25 mouse cellular contexts compared by ENCODE assay signal in genomic region chrX:134056897-134057296, GRCm38 (mm10). TPM values are rescaled to one million over a fixed set of nuclear protein-coding genes. Genes with fewer than 3 reads are reported as not detected.
DNase-seq lines count a peak whose midpoint lies in the region; ATAC-seq lines count a peak whose summit lies in the region.
"Had no signal": no experiment of that assay in that cellular context is flagged by ENCODE, and none has a peak within 500 bp of the region (broad histone marks: within the 10 kb centered on the region; RNA-seq: fewer than 3 reads in every experiment).

No protein-coding gene starts in this region.

- H3K9me3 ChIP-seq in intestine, embryonic 15.5 days, result no peaks in the 10 kb centered on the region
- H3K9me3 ChIP-seq: embryonic facial prominence, embryonic 13.5 days; forebrain, embryonic 13.5 days; liver, embryonic 13.5 days; neural tube, embryonic 12.5 days had no signal

- H3K36me3 ChIP-seq in intestine, embryonic 15.5 days, result no peaks in the 10 kb centered on the region
- H3K36me3 ChIP-seq: neural tube, embryonic 12.5 days had no signal

- no peak overlapping the region for H3K27ac ChIP-seq in intestine, embryonic 15.5 days
- H3K27ac ChIP-seq: embryonic facial prominence, embryonic 13.5 days; forebrain, embryonic 13.5 days; heart, adult 2 months; hindbrain, embryonic 14.5 days; kidney, postnatal 0 days; liver, embryonic 13.5 days; neural tube, embryonic 12.5 days had no signal

- H3K9ac ChIP-seq in intestine, embryonic 15.5 days, result no peak overlapping the region
- H3K9ac ChIP-seq: embryonic facial prominence, embryonic 13.5 days; forebrain, embryonic 13.5 days; hindbrain, embryonic 14.5 days; liver, embryonic 13.5 days; neural tube, embryonic 12.5 days had no signal

- H3K4me3 ChIP-seq in intestine, embryonic 15.5 days (replicated peaks), result no peak overlapping the region
- H3K4me3 ChIP-seq: embryonic facial prominence, embryonic 13.5 days; erythroblast, embryonic 14.5 days; forebrain, embryonic 13.5 days; heart, adult 2 months; liver, embryonic 13.5 days; megakaryocyte, embryonic 14.5 days; neural tube, embryonic 12.5 days had no signal

- H3K4me1 ChIP-seq in intestine, embryonic 15.5 days (replicated peaks), result no peaks in the 10 kb centered on the region
- H3K4me1 ChIP-seq: neural tube, embryonic 12.5 days had no signal

- DNase-seq in cerebellum, postnatal 10 days, result peak; percentile 2 to 4
- DNase-seq in cerebellum, adult 9-10 months, result no peak
- DNase-seq in heart, adult 11 months, result peak; percentile 85
- DNase-seq in heart, postnatal 4 days, result no peak
- DNase-seq in ovary, postnatal 14 days (ENCODE audit: low spot score), result peak; percentile 5
- DNase-seq in ovary, postnatal 36 days (ENCODE audit: low spot score), result no peak
- DNase-seq in fibroblast of lung, adult 2 months (ENCODE audit: low read depth), result peak; percentile 26
- DNase-seq: cerebellum, adult 18-20 months; cerebellum, postnatal 36 days; embryo, embryonic 11 days; kidney, adult 2 months; layer of hippocampus, adult 9-11 months; liver, embryonic 13.5 days; lung, adult 2 months; midbrain, embryonic 14.5 days had no signal

- 83% methylated on average over 2 of the region's 2 CpGs for WGBS in intestine, embryonic 15.5 days

- no peak for ATAC-seq in intestine, embryonic 15.5 days
- ATAC-seq: forebrain, embryonic 13.5 days; inflammation-experienced regulatory T-cells, adult 6 months had no signal

- no peak overlapping the region for H3K4me2 ChIP-seq in intestine, embryonic 15.5 days (replicated peaks)
- H3K4me2 ChIP-seq: embryonic facial prominence, embryonic 13.5 days; forebrain, embryonic 13.5 days; hindbrain, embryonic 14.5 days; liver, embryonic 13.5 days; neural tube, embryonic 12.5 days had no signal

- H3K27me3 ChIP-seq in intestine, embryonic 15.5 days (replicated peaks), result no peaks in the 10 kb centered on the region
- H3K27me3 ChIP-seq: forebrain, embryonic 13.5 days; liver, embryonic 13.5 days; neural tube, embryonic 12.5 days had no signal

RNA-seq across cellular contexts. Expression of gene Cstf2, which starts 2.1 kb away (rescaled TPM):
- 10 to 100 TPM; 28.7 to 29.2 TPM for total RNA-seq in heart, postnatal 4 days (2021)
- 34.7 and 42.2 TPM in 2 replicates for polyA plus RNA-seq in intestine, embryonic 15.5 days (2015; fragmentation: Nextera tagmentation; extraction: Ambion mirVana)

Comparison
In these comparisons a context has a peak if more than half of its experiments do, and no peak if none do; other contexts are left out.
1. DNase-seq: peak in cerebellum, postnatal 10 days (2 of 2), heart, adult 11 months (single experiment), ovary, postnatal 14 days (single experiment) and fibroblast of lung, adult 2 months (single experiment); none in cerebellum, adult 9-10 months (single experiment), heart, postnatal 4 days (single experiment) and ovary, postnatal 36 days (single experiment).